Mouse (Mus musculus) CH12F3 (cell line): Measurements from ENCODE around the gene Rrp7a.

Experiments used
- in situ Hi-C: fragments of 300-500 bp; cut with MboI; formaldehyde crosslinking; loops from 2 replicates; pipeline ENCODE4 v1.14.3; 2020; ENCODE audit warnings: low sequenced_read_pairs

The Rrp7a gene

DNA sequence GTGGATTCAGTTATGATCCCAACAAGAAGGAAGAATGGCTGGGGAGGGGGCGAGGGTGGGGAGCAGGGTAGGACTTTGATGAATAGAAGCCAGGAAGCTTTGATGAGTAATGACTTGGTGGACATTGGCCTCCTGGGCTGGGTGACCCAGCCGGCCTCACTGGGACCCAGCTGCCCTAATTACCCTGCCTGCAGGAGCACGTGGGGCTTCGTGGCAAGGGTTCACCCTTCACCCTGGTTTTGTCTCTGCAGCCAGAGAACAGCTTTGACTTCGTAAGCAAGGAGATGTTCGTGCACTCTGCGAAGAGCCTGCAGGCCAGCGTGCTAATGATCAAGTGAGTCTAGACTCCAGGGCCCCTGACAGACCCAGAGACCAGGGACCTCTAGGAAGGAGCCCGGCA, 8.5 kb downstream of the Rrp7a start:
- in situ Hi-C loops = no loop called here

DNA sequence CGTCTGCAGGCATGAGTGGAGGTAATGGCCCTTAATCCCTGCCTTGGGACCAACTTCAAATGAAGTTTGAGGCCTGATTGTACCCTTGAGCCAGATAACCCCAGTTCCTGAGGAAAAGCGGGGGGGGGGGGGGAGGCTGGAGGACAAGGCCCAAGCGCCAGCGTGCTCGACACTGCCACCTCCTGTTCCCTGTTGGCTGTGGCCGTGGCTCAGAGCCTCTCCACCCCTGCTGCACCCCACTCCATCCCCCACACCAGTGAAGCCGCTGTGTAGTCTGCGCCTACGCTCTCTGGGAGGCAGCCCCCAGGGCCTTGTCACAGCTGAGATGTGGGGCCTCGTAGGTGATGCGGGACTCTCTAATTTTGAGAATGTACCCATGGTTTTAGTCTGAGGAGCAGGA, 9.7 kb downstream of the Rrp7a start:
- in situ Hi-C loops = no loop called here

DNA sequence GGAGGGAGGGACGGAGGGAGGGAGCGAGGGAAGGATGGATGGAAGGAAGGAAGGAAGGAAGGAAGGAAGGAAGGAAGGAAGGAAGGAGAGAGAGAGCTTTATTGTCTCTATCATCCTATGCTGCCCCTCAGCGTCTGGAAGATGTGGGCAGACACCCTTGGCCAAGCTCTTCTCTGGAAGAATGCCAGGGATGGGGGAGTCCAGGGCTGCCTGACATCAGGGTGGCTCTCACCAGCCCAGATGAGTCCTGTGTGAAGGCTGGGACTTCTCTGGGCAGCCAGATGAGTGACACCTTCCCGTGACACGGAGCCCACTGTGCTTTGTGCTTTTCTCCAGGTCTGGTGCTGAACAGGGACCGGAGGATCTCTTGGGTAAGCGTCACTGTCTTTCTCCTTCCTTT, 10.7 kb downstream of the Rrp7a start:
- in situ Hi-C loops = no loop called here

DNA sequence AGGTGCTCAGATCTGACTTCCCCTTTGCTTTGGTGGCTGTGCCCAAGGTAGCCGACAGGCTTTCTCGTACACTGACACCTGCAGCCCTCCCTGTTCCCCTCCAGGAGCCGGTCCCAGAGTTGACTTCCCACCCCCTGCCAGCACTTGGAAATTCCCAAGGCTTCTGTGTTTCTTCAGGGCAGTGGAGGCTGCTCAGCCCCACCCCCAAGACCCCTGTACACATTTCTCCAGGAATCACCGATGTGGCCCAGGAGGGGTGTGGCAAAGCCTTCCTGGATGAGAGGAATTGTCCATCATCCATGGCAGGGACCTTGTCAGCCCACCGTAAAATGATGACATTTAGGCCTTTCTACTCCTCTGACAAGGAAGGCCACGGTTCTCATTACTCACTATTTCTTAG, 11.3 kb downstream of the Rrp7a start:
- in situ Hi-C loops = no loop called here

DNA sequence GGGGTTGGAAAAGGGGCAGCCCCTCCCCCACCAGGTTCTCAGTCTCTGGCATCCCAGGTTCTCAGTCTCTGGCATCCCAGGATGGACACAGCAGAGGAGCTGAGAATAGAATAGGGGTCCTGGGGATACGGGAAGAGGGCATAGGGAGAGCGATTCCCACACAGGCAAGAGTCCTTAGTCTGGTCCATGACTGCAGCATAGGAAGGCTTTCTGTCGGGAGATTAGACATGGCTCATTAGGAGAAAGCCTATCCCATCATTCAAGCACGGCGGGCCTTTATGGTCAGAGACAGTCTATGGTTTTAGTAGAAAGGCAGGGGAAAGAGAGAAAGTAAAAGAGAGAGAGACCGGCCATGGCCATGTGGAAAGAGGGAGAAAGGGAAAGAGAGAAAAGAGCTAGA, 14.8 kb downstream of the Rrp7a start:
- in situ Hi-C loops = no loop called here

DNA sequence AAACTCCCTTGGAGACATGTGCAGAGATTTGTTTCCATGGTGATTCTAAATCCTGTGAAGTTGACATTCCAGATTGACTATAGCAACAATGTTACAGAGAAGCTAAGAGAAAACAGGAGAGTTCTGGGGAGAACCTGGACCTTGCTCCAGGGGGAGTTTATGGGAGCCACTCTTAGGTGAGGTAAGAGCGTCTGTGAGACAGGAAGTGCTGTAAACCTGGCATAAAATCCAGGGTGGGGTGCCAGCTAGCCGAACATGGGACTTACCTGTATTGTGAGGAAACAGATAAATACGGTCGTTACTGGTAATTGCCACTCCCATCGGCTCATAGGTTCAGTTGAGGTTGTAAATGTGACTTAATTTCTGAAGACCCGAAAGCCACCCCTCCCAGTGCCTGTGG, 16.2 kb downstream of the Rrp7a start:
- in situ Hi-C loops = no loop called here

DNA sequence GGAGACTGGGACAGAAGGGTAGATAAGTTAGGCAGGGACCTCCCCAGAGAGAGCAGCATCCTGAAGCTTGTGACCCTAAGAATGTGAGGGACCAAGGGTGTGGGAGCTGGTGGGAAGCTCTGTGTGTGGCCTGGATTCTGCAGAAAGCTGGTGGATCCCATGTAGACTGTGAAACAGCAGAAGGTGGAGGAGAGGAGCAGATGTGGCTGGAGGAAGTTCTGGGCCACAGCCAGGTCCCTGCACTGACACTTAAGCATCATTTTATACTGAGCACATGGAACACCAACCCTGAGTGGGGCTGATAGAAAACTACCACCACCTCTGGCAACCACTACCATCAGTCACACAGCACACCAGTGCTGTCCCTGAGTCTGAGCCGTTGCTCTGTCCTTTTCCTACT, 19.5 kb downstream of the Rrp7a start:
- in situ Hi-C loops = no loop called here

DNA sequence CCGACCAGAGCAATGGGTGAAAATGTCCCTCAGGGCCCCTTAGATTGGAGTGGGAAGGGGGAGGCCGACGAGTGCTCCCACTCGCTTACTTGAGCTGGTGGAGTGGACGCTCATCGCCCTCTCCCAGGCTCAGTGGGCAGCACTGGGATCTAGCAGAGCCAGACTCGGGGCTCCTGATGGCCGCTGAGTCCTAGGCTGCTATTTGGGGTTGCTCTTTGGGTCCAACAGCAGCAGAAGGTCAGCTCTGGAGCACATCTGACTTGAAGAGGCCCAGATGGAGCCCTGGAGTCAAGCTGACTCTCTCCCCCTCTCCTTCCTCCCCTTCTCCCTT, 22.3 kb downstream of the Rrp7a start:
- in situ Hi-C loops = no loop called here

DNA sequence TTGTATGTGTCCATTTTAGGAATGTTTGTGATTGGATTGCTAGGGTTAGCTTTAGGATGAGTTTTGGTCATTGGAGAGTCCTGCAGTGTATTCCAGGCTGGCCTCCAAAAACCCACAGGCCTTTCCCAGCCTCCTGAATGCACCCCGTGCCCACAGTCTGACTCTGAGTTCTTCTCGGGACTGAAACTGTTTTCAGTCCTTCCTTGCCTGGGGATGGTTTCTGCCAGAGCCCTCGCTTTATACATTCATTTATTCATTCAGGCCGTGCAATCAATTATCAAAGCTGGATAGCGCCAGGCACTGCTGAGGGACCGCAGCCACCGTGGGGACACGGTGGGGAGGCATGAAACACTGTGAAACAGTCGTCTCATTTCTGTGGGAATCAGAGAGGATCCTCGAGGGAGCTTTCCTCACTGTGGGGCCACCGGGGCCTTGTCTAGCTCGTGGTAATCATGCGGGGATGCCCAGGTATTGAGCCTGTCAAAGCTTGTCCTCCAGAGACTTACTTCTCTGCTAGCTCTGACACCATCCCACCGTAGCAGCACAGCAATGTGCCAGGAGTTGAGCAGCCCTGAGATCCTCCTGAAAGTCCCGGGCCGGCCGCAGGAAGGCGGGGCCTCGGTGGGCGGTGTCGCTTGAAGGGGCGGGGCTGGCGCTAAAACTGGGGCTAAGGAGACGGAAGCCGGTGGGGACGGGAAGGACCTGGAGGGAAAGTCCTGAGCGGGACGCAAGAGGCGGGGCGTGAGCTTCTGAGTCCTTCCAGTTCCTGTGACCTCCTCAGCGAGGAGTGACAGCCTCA, 22.9 kb downstream of the Rrp7a start:
- in situ Hi-C loops = no loop called here

DNA sequence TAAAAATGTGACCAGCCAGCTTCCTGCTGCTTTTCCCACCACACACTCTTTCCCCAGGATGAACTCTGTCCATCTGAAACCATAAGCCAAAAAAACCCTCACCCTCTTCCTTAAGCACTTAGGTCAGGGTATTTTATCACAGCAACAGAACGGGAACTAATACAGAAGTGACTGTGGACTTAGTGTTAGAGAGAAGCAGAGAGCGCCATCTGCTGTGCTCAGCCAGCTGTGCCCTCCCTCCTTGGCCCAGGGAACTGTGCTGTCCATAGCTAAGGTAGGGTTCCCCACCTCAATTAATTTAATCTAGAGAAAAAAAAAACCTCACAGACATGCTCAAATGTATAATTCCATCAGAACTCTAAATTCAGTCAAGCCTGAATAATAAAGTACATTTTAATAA, 26.7 kb downstream of the Rrp7a start:
- in situ Hi-C loops = no loop called here

DNA sequence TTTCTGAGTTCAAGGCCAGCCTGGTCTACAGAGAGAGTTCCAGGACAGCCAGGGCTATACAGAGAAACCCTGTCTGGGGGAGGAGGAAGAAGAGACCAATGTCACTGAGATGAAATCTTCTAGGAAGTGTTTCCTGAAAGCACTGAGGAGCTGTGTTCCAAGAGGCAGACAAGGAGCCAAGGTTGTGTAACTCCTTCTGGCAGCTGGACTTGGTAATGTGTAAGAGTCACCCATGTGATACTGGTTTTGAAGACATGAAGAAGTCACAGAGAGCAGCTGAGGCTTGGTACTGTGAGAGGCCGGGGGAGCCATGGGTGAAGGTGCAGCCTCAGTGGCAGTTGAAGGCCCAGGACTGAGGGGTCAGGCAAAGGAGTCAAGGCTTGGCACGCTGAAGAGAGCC, 28.9 kb downstream of the Rrp7a start:
- in situ Hi-C loops = no loop called here

DNA sequence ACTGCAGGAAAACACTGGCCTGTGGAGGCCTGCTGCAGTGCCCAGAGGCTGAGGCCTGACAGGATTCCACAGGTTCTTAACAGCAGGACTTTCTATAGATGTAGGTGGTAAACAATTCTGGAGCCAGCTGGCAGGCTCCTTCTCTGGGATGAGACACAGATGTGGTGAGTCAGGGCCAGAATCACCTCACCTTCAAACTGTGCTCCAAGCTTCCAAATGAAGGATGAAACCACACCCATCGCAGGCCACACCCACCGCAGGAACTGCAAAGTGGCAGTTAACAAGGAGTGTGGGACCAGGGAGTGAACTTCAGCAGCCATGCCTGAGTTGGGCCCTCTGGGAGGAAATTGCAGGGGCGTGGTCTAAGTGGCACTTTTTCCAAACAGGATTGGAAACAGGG, 31.7 kb downstream of the Rrp7a start:
- in situ Hi-C loops = no loop called here

DNA sequence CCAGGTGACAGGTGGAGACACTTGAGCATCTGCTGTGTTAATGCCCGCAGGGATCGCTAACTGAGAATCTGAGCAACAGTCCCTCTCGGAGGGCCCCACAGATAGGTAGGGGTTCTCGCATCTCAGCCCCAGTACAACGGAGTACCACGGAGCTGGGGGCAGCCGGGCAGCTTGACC, 33.3 kb downstream of the Rrp7a start, which contains the start of gene Serhl:
Gene Serhl (plus strand): TSS at position 78 of the 177 bp plus-strand sequence.
- in situ Hi-C loops = no loop called here

DNA sequence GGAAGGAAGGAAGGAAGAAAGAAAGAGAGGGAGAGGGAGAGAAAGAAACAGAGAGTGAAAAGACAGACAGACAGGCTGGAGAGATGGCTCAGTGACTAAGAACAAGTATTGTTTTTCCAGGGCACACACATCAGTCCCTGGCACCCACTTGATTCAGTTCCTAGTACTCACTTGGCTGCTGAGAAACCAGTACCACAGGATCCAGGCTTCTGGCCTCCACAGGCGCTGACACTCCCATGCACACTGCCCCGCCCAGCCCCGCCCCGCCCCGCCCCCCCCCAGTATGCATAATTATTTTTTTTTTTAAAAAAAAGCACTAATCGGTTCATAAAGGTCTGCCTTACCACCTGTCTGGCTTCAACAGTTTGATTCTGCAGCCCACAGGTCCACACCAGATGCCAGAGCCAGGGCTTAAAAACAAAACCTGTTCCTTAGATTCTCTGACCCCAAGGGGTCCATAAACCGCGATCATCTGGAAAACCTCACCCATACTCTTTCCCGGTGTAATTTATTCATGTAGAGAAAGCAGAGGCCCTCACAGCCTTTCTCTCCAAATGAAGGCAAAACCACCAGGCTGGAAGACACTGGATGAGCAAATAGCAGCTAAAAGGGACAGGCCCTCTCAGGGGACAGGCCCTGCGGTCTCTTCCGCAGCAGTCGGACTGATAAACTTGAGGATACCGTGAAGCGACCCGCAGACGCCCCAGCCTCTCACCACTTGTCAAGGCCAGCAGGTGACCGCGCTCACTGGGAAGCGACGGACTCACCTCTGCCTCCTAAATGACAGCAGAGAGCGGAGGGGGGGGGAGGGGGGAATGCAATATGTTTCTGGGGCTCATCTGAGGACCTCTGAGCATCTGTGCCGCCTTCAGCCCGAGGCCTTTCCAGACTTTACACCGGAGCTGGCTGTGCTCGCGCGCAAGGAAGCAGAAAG, 33.8 kb downstream of the Rrp7a start:
- in situ Hi-C loops = no loop called here

DNA sequence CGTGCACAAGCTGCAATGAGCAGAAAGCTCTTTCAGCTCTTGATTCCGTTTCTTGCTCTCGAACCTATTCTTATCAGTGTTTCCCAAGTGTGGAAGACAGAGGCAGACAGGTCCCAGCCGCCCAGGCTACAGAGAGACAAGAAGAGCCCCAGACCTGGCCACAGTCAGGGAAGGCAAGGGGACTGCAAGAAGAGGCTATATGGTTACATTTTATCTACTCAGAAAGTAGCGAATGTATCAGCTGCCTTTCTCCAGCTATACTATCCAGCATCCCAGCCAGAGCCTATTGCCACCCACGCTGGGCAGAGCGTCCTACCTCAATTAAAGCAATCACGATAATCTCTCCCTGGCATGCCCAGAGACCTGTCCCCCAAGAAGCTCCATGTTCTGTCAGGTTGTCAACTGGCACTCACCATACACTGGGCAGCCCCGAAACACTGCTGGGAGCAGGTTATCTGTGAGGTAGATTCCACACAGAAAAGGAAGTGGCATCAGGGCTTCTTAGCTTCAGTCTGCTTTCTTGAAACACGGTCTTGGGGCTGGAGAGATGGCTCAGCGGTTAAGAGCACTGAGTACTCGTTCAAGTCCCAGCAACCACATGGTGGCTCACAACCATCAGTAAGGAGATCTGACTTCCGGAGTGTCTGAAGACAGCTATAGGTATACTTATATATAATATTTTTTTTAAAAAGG, 35.8 kb downstream of the Rrp7a start:
- in situ Hi-C loops = no loop called here

DNA sequence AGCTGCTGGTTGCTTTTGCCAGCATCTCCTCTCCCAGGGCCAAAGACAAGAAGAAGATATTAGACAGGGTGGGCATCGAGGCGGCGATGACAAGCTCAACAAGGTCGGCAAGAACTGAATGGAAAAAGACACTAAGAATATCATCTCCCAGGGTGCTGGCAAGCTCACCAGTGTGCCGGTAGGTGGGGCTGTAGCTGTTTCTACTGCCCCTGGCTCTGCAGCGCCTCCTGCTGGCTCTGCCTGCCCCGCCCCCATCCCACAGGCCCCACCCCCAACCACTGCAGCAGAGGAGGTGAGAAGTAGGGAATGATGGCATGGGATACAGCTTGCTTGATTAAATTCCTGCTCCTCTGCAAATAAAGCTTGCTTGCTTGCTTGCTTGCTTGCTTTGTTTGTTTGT, 36.7 kb downstream of the Rrp7a start:
- in situ Hi-C loops = no loop called here

DNA sequence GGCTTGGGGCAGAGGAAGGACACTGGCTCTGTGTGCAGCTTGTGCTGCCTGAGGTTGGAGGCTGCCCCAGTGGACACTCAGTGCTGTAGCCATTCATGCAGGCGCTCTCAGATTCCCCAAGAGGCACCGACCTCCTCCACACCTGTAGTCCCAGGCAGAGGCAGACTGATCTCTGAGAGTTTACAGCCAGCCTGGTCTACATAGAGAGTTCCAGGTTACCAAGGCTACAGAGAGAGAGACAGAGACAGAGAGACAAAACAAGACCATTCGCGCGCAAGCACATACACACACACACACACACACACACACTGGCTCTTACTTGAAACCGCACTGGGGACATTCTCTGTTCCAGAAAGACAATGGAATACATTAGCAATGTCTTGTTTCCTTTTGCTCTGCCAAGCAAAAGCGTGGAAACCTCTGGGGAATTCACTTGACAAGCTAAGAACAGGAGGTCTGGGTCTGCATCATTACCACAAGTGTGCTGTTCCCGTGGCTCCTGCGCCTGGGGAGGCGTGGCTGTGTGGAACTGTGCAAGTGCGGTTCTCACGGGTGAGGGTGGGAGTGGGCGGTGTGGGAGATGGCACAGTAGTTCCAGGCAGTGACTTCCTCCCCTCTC, 38.5 kb downstream of the Rrp7a start:
- in situ Hi-C loops = no loop called here

DNA sequence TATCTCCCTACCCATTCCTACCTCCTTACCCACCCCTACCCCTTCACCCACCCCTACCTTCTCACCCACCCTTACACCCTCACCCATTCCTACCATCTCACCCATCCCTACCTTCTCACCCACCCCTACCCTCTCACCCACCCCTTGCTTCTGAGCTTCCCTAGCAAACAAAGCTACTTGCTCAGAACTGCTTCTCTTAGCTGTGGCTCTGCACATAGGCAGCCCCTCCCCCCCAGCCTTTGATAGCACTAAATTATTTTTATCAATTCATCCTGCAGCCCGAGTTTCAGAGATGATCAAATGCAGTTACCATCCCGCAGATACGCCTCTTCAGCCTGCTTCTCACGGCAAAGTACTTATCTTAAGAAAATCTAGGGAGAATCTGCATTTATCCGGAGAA, 39.1 kb downstream of the Rrp7a start:
- in situ Hi-C loops = no loop called here

DNA sequence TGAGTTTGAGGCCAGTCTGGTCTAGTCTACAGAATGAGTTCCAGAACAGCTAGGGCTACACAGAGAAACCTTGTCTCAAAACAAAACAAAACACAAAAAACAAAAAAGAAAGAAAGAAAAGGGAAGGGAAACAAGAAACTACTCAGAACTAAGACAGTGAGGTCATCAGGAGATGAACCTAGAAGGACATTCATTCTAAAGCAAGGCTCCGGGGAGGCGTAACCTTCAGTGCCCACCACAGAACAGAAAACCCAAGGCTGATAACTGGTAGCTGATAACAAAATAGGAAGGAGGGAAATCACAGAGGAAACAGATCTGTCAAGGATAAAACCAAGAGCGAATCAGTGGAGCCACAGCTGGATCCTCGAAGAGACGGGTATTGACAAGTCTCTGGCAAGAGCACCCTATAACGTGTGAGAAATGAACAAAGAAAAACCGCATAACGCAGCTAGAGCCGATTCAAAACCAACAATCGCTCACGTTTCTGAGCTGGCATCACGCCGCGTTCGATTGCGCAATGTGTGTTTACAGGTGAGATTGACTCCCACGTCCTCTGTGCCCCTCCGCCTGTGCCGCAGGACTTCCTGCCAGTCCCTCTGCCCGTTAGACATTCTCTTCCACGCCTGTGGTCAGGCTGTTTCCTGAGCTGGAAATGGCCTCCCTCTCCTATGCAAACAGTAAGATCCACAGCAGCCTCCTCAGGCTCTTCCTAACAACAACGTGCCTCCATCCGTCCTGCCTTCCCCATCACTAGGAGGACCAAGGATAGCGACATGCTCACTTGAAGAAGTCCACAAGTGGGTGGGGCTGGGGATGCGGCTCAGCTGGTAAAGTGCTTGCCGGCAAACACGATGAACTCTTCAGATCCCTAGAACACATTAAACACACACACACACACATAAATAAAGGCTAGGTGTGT, 46.7 kb downstream of the Rrp7a start:
- in situ Hi-C loops = no loop called here

DNA sequence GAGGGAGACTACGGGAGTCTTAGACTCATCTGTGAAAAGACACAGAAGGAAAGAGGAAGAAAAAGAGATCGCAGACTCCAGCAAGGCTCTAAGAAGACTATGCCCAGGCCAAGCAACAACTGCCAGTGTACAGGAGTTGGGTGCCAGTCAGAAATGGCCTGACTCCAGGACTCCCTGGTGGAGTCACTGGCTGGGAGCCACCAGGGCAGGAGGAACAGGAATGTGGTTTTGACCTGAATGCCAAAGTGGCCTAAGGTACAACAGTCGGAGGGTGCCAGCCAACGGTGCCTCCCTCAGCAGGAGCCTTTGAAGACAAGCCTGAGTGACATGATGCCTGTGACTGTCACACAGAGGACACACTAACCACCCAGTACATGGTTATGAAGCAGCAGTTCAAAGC, 48.4 kb downstream of the Rrp7a start:
- in situ Hi-C loops = no loop called here

DNA sequence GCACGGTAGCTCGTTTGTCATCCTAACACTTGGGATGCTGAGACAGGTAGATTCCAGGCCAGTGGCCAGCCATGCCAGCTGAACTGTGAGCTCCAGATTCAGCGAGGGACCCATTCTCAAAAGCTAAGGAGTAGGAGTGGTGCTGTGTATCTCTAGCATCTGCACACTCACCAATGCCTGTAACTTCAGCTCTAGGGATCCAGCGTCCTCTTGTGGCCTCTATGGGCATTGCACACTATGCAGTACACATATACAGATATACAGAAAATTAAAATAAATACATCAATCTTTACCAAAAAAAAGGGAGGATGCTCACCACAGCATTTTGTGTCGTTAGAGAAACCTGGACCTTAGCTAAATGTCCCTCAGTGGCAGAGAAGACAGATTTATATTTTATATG, 50.8 kb downstream of the Rrp7a start:
- in situ Hi-C loops = no loop called here
